Mouse (Mus musculus) A20 (cell line): ENCODE data around the gene Klf1.
A peak's percentile ranks its signal among the peaks of the same experiment; 100 is the strongest.
"Not testable (repeated sequence)": the region's sequence is repeated elsewhere in the genome, so short reads cannot be mapped to it uniquely, and the experiment has no call there.

Experiments used
- DNase-seq: peaks from one replicate; pipeline ENCODE4 v3.0.0-alpha.2; 2011; ENCODE audit warnings: low read depth, low spot score

Klf1 gene

DNA sequence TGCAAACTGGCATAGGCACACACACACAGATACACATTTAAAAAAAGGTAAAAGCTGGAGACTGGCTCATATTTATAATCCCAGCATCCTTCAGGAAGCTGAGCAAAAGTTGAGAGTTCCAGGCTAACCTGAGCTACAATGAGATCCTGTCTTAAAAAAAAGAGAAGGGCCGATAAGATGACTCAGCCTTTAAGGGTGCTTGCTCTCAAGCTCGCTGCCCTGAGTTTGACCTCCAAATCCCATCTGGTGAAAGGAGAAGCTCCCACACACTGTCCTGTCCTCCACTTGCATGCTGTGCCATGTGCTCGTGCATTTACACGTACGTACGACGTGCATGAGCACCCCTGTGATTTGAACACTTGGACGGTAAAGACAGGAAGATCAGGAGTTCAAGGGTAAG lies 5.8 kb downstream of the Klf1 start:
- DNase-seq: peak; percentile 26

DNA sequence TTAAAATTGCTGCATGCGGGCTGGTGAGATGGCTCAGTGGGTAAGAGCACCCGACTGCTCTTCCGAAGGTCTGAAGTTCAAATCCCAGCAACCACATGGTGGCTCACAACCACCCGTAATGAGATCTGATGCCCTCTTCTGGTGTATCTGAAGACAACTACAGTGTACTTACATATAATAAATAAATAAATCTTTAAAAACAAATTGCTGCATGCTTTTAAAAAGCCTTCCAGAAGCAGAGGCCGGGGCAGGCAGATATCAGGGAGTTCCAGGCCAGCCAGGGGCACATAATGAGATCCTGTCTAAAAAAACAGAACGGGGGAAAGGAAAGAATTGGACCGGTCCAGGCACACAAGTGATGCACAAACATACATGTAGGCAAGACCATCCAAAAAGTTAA lies 6.3 kb downstream of the Klf1 start:
- not testable (repeated sequence) for DNase-seq

DNA sequence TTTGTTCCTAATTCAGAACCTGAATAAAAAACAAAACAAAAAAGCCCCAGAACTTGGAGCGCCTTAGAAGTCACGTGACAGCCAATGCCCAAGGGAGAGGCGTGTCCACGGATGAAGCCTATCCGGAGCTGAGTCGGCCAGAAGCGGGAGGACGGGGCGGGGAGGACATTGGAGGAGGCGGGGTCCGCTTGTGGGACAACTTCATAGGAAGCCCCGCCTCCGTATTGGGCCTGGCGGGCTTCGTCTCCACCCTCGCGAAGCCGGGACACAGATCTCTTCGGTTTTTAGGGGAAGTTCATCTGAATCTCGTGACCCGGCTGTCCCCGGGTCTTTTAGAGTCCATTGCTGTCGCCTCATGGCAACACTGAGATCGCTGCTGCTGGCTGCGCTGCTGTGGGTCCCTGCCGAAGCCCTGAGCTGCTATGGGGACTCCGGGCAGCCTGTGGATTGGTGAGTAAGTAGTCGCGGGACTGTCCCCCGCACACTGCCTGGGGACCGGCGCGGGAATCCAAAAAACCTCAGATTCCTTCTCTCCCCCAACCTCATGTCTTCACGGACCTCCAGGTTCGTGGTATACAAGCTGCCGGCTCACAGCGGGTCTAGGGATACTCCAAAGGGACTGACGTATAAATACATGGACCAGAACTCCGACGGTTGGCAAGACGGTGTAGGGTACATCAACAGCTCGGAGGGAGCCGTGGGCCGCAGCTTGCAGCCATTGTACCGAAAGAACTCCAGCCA lies 6.9 kb downstream of the Klf1 start, which contains the start of gene Dnase2a:
Gene Dnase2a, plus strand, starts transcription at position 140 of the 741 bp plus-strand sequence.
- peak; percentile 100 for DNase-seq

GRCm38 (mm10) chr8:84909162-84909767 lies 7.5 kb downstream of the Klf1 start:
- DNase-seq: peak; percentile 34

DNA sequence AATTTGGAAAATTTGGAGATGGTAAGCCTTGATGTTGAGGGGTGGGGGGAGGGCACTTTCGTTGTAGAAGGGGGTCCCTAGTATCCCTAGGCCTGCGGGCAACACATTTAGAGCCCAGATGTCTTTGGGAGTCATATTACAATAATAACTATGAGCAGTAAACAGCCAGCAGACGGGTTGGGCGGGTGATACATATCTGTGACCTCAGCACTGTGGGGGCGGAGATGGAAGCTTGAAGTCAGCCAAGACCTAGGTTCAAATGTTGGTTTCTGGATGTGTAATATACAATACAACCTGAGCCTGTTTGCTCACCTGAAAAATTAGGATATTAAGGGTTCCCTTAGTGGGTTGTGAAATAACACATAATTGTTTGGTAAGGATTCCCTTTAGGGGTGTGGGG lies 8.2 kb downstream of the Klf1 start:
- peak; percentile 23 for DNase-seq

- no peak for DNase-seq
Measured at GRCm38 (mm10) chr8:84910551-84910950, 8.8 kb downstream of the Klf1 start.

- DNase-seq: no peak
Measured at GRCm38 (mm10) chr8:84911854-84912253, 10.1 kb downstream of the Klf1 start.

DNA sequence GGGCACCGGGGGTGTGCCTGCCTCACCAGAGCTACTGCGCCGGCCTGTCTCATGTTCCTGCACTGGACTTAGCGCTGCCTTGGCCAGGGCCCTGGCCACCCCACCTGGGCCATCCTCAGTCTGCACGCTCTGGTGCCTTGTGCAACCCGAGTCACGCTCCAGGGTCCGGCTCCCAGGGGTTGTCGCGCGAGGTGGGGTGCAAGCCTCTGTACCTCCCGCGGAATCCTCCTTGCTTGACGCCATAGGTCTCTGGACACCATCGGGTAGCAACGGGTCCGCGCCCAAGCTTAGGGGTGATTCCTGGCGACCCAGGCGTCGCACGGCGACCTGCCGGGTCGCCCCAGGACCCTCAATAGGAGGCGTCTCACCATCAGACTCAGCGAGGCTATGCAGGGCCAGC lies 10.7 kb downstream of the Klf1 start:
- DNase-seq: no peak

DNA sequence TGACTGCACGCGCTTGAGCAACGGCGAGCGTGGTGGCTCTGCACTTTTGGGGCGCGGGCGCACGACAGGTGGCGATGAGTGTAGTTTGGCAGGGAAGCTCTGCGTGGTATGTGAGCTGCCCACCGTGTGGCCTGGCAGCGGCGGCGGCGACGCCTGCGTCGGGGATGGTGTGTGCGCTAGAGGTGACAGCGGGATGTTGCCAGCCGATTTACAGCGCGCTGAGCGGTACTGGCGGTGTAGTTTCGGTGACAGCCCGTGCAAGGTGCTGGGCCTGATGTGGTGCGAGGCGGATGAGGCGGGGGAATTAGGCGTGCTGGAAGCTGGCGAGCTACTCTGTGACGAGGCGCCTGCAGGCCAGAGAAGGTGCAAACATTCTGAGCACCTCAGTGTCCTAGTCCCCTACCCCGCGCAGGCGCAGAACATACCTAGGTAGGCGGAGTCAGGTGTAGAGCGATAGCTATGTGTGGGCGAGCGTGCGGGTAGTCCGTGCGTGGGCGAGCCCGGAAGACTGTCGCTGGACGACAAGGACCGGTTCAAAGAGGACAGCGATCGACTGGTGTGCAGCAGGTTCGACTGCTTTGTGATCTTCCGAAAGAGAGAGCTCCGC lies 11.3 kb downstream of the Klf1 start:
- DNase-seq: peak; percentile 95

GRCm38 (mm10) chr8:84913502-84913900 lies 11.8 kb downstream of the Klf1 start:
- no peak for DNase-seq

DNA sequence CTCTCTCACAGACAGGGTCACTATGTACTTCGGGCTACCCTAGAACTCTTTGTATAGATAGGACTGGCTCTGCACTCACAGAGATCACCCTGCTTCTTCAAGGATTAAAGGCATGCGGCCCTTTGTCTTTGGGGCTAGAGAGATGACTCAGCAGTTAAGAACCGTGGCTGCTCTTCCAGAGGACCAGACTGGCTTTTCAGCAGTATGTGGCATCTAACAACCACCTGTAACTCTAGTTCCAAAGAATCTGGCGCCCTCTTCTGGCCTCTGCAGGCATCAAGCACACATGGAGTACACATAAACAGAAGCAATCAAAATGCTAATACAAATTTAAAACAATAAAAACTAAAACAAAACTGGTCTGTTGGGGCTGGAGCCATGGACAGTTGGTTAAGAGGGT lies 12.2 kb downstream of the Klf1 start:
- DNase-seq: peak; percentile 91

DNA sequence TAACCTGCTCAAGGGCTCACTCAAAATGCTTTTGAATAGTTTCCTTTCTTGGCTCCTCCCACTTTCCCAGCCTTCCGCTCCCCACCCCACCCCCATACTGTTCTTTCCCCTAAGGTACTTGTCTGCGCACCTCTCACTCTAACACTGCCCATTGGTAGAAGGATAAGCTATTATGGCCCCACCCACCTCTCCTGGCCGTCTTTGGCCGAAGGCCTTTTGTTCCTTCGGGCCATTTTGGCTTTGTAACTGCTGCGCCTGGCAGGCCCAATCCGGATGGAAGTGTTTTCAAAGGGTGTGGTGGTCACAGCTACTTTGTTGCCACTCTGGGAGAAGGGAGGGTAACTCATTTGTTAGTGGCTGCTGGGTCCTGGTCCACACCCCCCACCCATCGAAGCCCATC lies 13.5 kb downstream of the Klf1 start:
- no peak for DNase-seq

GRCm38 (mm10) chr8:84917781-84918180 lies 16.1 kb downstream of the Klf1 start:
- no peak for DNase-seq

- DNase-seq: no peak
Measured at GRCm38 (mm10) chr8:84918646-84919045, 16.9 kb downstream of the Klf1 start.

GRCm38 (mm10) chr8:84921596-84921995 lies 19.9 kb downstream of the Klf1 start:
- no peak for DNase-seq

DNA sequence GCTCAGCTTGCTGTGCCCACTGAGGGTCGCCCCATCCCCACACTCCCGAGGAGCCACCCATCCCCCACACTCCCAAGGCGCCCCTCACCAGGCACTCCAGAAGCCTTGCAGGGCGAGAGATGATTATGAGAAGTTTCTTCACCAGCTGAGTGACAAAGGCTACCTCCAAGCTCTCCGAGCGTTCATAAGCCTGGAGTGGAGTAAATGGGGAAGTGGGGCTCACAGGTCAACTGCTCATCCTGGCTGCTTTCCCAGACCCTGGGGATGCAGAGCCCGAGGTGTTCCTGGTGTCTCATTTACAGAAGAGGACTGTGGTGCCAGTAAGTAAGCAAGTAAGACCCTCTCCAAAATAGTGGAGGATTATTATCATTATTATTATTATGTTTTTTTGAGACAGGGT lies 23.8 kb downstream of the Klf1 start:
- no peak for DNase-seq

- no peak for DNase-seq
Measured at GRCm38 (mm10) chr8:84927513-84927912, 25.8 kb downstream of the Klf1 start.

GRCm38 (mm10) chr8:84928456-84929306 lies 27.0 kb downstream of the Klf1 start:
- DNase-seq: peak; percentile 53

GRCm38 (mm10) chr8:84930582-84930981 lies 28.9 kb downstream of the Klf1 start:
- no peak for DNase-seq

GRCm38 (mm10) chr8:84933767-84934559 lies 32.2 kb downstream of the Klf1 start:
- DNase-seq: no peak

GRCm38 (mm10) chr8:84934860-84935259 lies 33.1 kb downstream of the Klf1 start:
- DNase-seq: no peak
